Mouse (Mus musculus): ENCODE measurements at regions not wholly inside any gene's neighbourhood (a gene's known extent, or its start where the extent isn't known, plus 50 kb on each side); places are given as distances from the start of the nearest gene placed in this dataset.

DNA sequence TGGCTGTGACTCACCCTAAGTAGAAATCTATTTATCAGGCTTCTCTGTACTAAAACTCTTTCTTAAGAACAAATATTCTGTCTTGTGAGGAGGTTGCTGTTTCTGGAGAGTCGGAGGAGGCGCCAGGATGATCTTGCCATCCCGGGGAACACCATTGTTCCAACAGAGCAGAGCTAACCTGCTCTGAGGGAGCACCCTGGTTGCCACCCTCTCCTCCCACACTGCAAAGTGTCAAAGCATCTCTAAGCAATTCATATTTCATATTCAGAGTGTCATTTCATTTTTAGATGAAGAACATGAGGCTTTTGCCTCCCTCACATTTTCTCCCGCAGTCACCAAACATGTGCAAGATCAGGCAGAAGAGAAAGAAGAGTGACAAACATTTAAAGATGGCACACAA is 90.3 kb downstream of the Sem1 start:
- TF ChIP-seq POLR2A (IDR thresholded peaks at IDR 0.05; ENCODE audit: insufficient read depth, low read length) (no peak), CTCF (IDR thresholded peaks at IDR 0.05; ENCODE audit: low read depth, low read length) (no peak)
